Mouse (Mus musculus) CD4-positive helper T cell, adult 2 months (primary cell): ENCODE measurements at regions not wholly inside any gene's neighbourhood (a gene's known extent, or its start where the extent isn't known, plus 50 kb on each side); places are given as distances from the start of the nearest gene placed in this dataset.

Experiments
- DNase-seq: peaks from one replicate; pipeline ENCODE4 v3.0.0-alpha.2; 2012; ENCODE audit warnings: low read depth, missing footprints, low spot score

- no peak for DNase-seq
Observed at GRCm38 (mm10) chr3:60138319-60138718, 56.6 kb downstream of the Sucnr1 start.

- no peak for DNase-seq
Observed at GRCm38 (mm10) chr3:60159865-60160264, 78.2 kb downstream of the Sucnr1 start.

- no peak for DNase-seq
Observed at GRCm38 (mm10) chr3:60167633-60168032, 86.0 kb downstream of the Sucnr1 start.

- DNase-seq = no peak
Observed at GRCm38 (mm10) chr3:60168135-60168926, 86.7 kb downstream of the Sucnr1 start.

GRCm38 (mm10) chr3:60169606-60170005 lies 87.9 kb downstream of the Sucnr1 start:
- no peak for DNase-seq

- no peak for DNase-seq
Observed at GRCm38 (mm10) chr3:60184481-60184880, 102.8 kb downstream of the Sucnr1 start.

GRCm38 (mm10) chr3:60196031-60196430 lies 114.4 kb downstream of the Sucnr1 start:
- no peak for DNase-seq

- no peak for DNase-seq
Observed at GRCm38 (mm10) chr3:60207936-60208335, 126.3 kb downstream of the Sucnr1 start.

GRCm38 (mm10) chr3:60218938-60219337 lies 137.3 kb downstream of the Sucnr1 start:
- no peak for DNase-seq

- DNase-seq = no peak
Observed at GRCm38 (mm10) chr3:60240664-60241063, 159.0 kb downstream of the Sucnr1 start.

- DNase-seq = no peak
Observed at GRCm38 (mm10) chr3:60266666-60267415, 185.2 kb downstream of the Sucnr1 start.

- no peak for DNase-seq
Observed at GRCm38 (mm10) chr3:60267416-60268174, 185.9 kb downstream of the Sucnr1 start.

GRCm38 (mm10) chr3:60270463-60270862 lies 188.8 kb downstream of the Sucnr1 start:
- no peak for DNase-seq

GRCm38 (mm10) chr3:60273744-60274143 lies 192.1 kb downstream of the Sucnr1 start:
- no peak for DNase-seq

GRCm38 (mm10) chr3:60275249-60275838 lies 193.7 kb downstream of the Sucnr1 start:
- DNase-seq = no peak

GRCm38 (mm10) chr3:60277791-60278190 lies 194.8 kb upstream of the Mbnl1 start:
- no peak for DNase-seq

- DNase-seq = no peak
Observed at GRCm38 (mm10) chr3:60281229-60281628, 191.4 kb upstream of the Mbnl1 start.

GRCm38 (mm10) chr3:60281959-60282495 lies 190.6 kb upstream of the Mbnl1 start:
- no peak for DNase-seq

- no peak for DNase-seq
Observed at GRCm38 (mm10) chr3:60292142-60292541, 180.5 kb upstream of the Mbnl1 start.

GRCm38 (mm10) chr3:60292940-60293339 lies 179.7 kb upstream of the Mbnl1 start:
- no peak for DNase-seq

- DNase-seq = no peak
Observed at GRCm38 (mm10) chr3:60305399-60305798, 167.2 kb upstream of the Mbnl1 start.
